Mouse (Mus musculus) heart, adult 2 months (tissue): Measurements from ENCODE around the gene Dok4. TPM values are rescaled to one million over a fixed set of nuclear protein-coding genes. Genes with fewer than 3 reads are reported as not detected.

ENCODE experiments used
- DNase-seq, 2 experiments: peaks; one replicate each; pipeline ENCODE4 v3.0.0; 2021
- H3K27ac ChIP-seq: fragments of 200-600 bp; 2 replicates; pipeline ENCODE4 v1.8.1; 2022
- H3K27me3 ChIP-seq: fragments of 200-500 bp; 2 replicates; pipeline ENCODE4 v1.6.1; 2012; ENCODE audit warnings: mild to moderate bottlenecking, low read length, inconsistent platforms, mixed read lengths; ENCODE audit not compliant: control insufficient read depth, insufficient read depth
- H3K36me3 ChIP-seq: fragments of 200-500 bp; 2 replicates; pipeline ENCODE4 v1.6.1; 2012; ENCODE audit warnings: low read length, inconsistent platforms; ENCODE audit not compliant: control insufficient read depth, insufficient read depth
- H3K4me1 ChIP-seq: fragments of 200-500 bp; 2 replicates; pipeline ENCODE4 v1.6.1; 2011; ENCODE audit warnings: low read length; ENCODE audit not compliant: control insufficient read depth, insufficient read depth
- H3K4me3 ChIP-seq: fragments of 200-600 bp; 2 replicates; pipeline ENCODE4 v1.8.1; 2022
- H3K79me2 ChIP-seq: fragments of 200-500 bp; replicated peaks from 2 replicates; pipeline ENCODE4 v1.6.1; 2012; ENCODE audit warnings: mild to moderate bottlenecking, inconsistent platforms, low read length, moderate library complexity, mixed read lengths; ENCODE audit not compliant: control insufficient read depth, insufficient read depth
- H3K9ac ChIP-seq: fragments of 200-500 bp; 2 replicates; pipeline ENCODE4 v1.6.1; 2012; ENCODE audit warnings: low read depth, mild to moderate bottlenecking, control low read depth, inconsistent platforms, low read length, mixed read lengths
- CTCF ChIP-seq: fragments of 200-600 bp; IDR thresholded peaks from 2 replicates; pipeline ENCODE4 v1.8.1; 2022; ENCODE audit warnings: antibody characterized with exemption, mild to moderate bottlenecking, moderate library complexity
- EP300 ChIP-seq: fragments of 200-500 bp; IDR thresholded peaks from 2 replicates; pipeline ENCODE4 v1.6.1; 2011; ENCODE audit warnings: low read depth, low read length, control low read depth; ENCODE audit not compliant: insufficient read depth
- POLR2A ChIP-seq: fragments of 200-500 bp; IDR thresholded peaks from 2 replicates; pipeline ENCODE4 v1.6.1; 2011; ENCODE audit warnings: mild to moderate bottlenecking, low read depth, low read length, control low read depth; ENCODE audit not compliant: insufficient read depth
- WGBS: fragments of 180-500 bp; shearing (Covaris S2); methylation state at CpG from one replicate; pipeline ENCODE4 v1.1.7; 2018; 5-methylcytosine and 5-hydroxymethylcytosine counted together
- intact Hi-C: fragments of 180-260 bp; cut with DNase I; formaldehyde crosslinking; loops from one replicate; pipeline ENCODE4 v1.15.1; 2025
- polyA plus RNA-seq: library from polyadenylated mRNA; depleted of rRNA; stranded (reverse); fragments of >200 nt; gene quantifications from 2 replicates; pipeline ENCODE4 v1.2.3, GENCODE M21; 2012
- total RNA-seq, 2 experiments: library from RNA; stranded (reverse); gene quantifications; 2 replicates each; pipeline ENCODE4 v1.2.3; 2021

Dok4 gene
- total and polyA plus RNA-seq, 3 experiments, result 13.7 to 23.0 (median 14.8) TPM

DNA sequence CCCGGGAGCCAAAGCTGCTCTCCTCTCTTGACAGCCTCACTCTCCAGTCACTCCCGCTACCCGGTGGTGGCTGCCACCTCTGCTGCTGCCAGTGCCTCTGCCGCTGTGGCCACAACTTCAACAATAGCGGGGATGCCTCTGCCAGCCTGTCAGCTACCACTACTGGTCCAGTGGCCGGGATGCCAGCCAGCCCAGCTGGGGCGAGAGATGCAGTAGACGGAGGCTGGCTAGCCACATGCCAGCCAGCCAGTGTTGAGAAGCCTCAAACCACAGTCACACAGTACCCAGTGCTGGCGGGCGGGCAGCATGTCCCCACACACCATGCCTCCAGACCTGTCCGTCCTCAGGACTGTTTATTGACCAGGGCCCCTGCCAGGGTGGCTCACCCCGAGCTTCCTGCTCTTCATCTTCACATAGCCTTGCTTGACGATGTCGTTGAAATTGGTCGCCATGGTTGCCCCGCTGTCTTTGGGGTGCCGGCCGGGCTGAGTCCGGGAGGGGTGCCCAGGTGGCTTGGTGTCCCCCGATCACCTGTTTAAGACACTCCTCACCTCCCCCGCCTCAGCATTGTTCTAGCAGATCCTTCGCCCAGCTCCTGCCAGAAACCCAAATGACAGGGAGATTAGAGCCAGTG is 5.5 kb downstream of the Dok4 start:
- Histone ChIP-seq H3K36me3 (no peaks in the 10 kb centered on the region), H3K27me3 (no peaks in the 10 kb centered on the region), H3K4me3 (peak overlapping the region; percentile 29), H3K9ac (peak overlapping the region; percentile 38), H3K4me1 (peaks cover 15% of the 10 kb centered on the region), H3K79me2 (no peaks in the 10 kb centered on the region), H3K27ac (peak overlapping the region; percentile 65)
- TF ChIP-seq CTCF (no peak), EP300 (no peak), POLR2A (no peak)
- 15% methylated on average over 22 of the region's 22 CpGs for WGBS
- intact Hi-C loops, result no loop called here
- DNase-seq, result peak; percentile 50 to 52

DNA sequence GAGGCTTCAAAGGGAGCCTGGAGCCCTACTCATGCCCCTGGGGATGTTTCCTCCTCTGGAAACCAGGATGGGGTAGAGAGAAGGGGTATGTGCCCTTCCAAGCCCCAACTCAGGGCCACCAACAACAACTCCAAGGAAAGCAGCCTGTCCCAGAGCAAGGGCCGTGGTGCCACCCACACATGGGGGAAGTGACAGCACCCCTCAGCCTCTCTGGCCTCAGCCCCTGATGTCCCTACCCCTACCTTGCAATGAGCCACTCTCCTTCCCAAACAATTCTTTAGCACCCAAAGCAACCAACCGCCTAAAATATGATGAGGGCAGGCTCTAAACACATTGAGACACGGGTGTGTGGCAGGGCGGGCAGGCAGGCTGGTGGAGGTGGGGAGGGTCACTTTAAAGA is 6.1 kb downstream of the Dok4 start:
- TF ChIP-seq POLR2A (no peak), CTCF (no peak), EP300 (no peak)
- Histone ChIP-seq H3K27ac (no peak overlapping the region; the same call in none of the 2 replicates), H3K4me3 (no peak overlapping the region), H3K9ac (peak overlapping the region; percentile 38), H3K79me2 (no peaks in the 10 kb centered on the region), H3K36me3 (no peaks in the 10 kb centered on the region), H3K27me3 (no peaks in the 10 kb centered on the region), H3K4me1 (peaks cover 14% of the 10 kb centered on the region)
- DNase-seq, result no peak
- intact Hi-C loops, result no loop called here
- 59% methylated on average over 4 of the region's 4 CpGs for WGBS

DNA sequence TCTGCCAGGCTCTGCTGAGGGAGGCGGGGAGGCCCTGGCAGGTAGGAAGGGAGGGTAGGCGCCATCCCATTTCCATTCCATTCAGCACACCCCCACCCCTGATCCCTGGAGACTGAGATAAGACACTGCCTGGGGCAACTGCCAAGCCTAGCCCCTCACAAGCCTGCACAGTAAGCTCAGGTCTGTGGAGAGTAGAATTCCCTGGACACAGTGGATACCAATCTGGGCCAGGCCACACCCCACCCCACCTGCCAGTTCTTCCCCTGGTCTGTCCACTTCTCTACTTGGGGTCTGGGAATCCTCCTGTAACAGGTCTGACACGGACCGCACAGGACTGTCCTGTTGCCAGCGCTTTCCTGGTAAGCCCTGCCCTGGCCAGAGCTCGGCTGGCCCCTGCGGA is 7.0 kb downstream of the Dok4 start:
- no peak for TF ChIP-seq POLR2A
- no peak for TF ChIP-seq EP300
- no peak for TF ChIP-seq CTCF
- Histone ChIP-seq H3K4me1 (peaks cover 16% of the 10 kb centered on the region), H3K27me3 (no peaks in the 10 kb centered on the region), H3K79me2 (no peaks in the 10 kb centered on the region), H3K4me3 (no peak overlapping the region), H3K27ac (peak overlapping the region; percentile 9), H3K9ac (no peak overlapping the region), H3K36me3 (no peaks in the 10 kb centered on the region)
- DNase-seq, result no peak
- intact Hi-C loops, result no loop called here
- 50% methylated on average over 7 of the region's 7 CpGs for WGBS

DNA sequence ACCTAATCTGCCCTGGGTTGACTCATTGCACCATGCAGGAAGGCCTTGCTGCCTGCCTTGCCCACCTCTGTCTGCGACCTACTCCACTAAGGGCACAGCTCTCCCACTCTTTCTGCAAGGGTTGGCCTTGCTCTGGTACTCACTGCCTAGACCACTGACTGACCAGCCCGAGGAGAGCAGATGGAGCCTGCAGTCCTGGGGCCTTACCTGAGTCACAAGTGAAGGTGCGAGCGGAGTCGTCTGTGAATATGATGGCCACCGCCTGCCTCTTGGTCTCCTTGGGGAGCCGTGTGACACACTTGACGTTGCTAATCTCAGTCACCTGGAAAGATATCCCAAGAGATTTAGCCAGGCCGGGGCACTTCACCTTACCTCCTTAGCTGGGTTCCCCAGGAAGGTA is 9.2 kb downstream of the Dok4 start:
- intact Hi-C loops, result no loop called here
- WGBS, result 86% methylated on average over 9 of the region's 9 CpGs

DNA sequence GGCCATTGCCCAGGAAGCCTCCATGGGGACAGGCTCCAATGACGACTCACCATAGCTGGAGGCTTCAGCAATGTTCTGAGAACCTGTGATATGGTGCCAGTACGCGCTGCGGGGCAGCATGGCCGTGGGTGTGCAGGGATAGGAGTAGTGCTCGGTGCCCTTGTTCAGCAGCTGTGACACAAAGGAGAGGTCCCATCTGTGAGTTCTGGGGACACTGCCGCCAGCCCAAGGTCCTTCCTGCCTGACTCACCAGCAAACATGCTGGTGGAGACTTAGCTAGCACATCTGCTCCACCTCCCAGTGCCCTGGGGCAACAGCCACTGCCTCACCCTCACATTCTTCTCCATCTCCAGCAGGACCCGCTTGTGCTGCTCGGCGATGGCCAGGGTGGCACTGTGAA is 10.8 kb downstream of the Dok4 start:
- Histone ChIP-seq H3K27ac (no peak overlapping the region), H3K79me2 (no peaks in the 10 kb centered on the region), H3K4me3 (no peak overlapping the region), H3K27me3 (no peaks in the 10 kb centered on the region), H3K4me1 (peaks cover 11% of the 10 kb centered on the region), H3K36me3 (no peaks in the 10 kb centered on the region), H3K9ac (no peak overlapping the region)
- intact Hi-C loops, result no loop called here
- DNase-seq, result no peak
- 64% methylated on average over 10 of the region's 10 CpGs for WGBS
- TF ChIP-seq POLR2A (no peak), EP300 (no peak), CTCF (no peak)

More for the DNA sequence above, 9.2 kb downstream of the Dok4 start:
- Histone ChIP-seq H3K79me2 (no peaks in the 10 kb centered on the region), H3K9ac (no peak overlapping the region), H3K4me1 (peaks cover 13% of the 10 kb centered on the region), H3K27me3 (no peaks in the 10 kb centered on the region), H3K4me3 (no peak overlapping the region), H3K27ac (no peak overlapping the region), H3K36me3 (no peaks in the 10 kb centered on the region)
- DNase-seq, result no peak
- no peak for TF ChIP-seq POLR2A
- TF ChIP-seq EP300, result no peak
- no peak for TF ChIP-seq CTCF

DNA sequence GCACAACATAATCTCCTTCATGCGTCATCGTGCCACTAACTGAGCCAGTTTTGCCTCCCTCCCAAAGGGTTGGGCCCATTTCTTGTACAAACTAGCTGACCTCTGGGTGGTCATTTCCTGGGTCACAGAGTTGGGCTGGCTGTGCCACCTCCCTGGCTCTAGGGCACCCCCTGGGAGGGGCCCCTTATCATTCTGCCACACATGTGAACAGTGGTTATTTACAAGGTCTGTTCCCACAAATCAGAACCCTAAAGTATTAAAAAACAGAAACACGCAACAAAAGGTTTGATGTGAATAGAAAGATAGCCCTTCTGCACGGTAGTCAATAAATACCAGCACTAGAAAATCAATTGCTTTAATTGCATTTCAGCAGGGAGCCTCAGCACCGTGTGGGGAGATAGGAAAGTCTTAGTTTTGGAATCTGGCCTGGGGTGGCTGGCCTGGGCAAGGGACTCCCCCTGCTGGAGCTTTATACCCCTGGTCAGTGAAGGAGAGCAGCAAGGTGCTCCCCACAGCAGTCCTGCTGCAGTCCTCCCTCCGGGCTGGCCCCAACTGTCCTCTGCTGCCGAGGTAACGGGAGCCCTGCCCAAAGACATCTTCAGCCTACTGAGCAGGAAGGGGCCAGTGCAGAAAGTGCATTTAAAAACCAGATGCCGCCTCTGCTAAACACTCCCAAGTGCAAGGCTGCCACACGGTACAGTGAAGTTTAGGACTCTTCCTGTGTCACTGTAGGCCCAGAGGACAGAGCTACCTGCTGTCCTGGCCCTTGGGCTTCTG is 12.0 kb downstream of the Dok4 start:
- TF ChIP-seq CTCF (peak; percentile 49), POLR2A (no peak)
- WGBS, result 52% methylated on average over 10 of the region's 10 CpGs
- no peak overlapping the region for H3K4me3 ChIP-seq
- no peak overlapping the region for H3K27ac ChIP-seq
- H3K36me3 ChIP-seq, result no peaks in the 10 kb centered on the region
- no peaks in the 10 kb centered on the region for H3K27me3 ChIP-seq
- no peak for DNase-seq
- no peak overlapping the region for H3K9ac ChIP-seq
- no peaks in the 10 kb centered on the region for H3K79me2 ChIP-seq
- peaks cover 3% of the 10 kb centered on the region; the same call in 1 of the 2 replicates for H3K4me1 ChIP-seq
- intact Hi-C loops, result no loop called here
